Mouse (Mus musculus) testis, adult 2 months (tissue): ENCODE measurements around the gene Kng2.

Experiments
- CTCF ChIP-seq: fragments of 200-500 bp; IDR thresholded peaks from 2 replicates; pipeline ENCODE4 v1.5.1; 2012; ENCODE audit warnings: low read depth, mild to moderate bottlenecking, inconsistent platforms, low read length, moderate library complexity; ENCODE audit not compliant: control insufficient read depth, insufficient read depth, insufficient replicate concordance
- POLR2A ChIP-seq: fragments of 200-500 bp; IDR thresholded peaks from 2 replicates; pipeline ENCODE4 v1.6.1; 2012; ENCODE audit warnings: low read depth, mild to moderate bottlenecking, inconsistent platforms, low read length, moderate library complexity; ENCODE audit not compliant: control insufficient read depth

DNA sequence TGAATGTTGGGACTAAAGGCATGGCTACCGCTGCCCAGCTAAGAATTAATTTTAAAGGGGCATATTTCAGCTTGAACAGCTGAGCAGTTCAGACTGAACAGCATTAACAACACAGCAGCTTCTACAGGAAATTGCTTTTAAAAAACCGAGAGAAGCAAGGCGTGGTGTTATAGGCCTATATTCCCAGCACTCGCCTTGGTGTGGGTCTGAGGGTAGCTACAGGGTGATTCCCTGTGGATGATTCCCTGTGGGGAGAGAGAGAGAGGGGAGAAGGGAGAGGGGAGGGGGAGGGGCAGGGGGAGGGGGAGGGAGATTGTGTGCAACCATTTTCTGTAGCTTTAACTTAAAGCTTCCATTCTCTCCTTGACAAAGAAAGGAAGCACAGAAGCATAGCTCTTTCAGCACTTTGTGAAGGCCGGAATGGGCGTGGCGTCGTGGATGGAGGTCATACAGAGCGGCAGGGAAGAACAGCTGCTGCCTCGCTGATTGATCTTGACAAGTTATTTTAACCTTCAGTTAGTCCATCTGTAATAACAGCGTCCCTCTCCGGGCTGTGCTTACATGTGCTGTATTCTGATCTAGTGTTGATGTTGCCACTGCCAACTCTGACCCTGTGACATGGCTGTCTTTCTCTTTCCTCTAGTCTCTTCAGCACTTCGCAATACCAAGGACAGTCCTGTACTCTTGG is 73.7 kb downstream of the Kng2 start:
- no peak for TF ChIP-seq CTCF
- no peak for TF ChIP-seq POLR2A
